Comparison of ENCODE assay signal across 8 mouse cellular contexts in the genomic region with DNA sequence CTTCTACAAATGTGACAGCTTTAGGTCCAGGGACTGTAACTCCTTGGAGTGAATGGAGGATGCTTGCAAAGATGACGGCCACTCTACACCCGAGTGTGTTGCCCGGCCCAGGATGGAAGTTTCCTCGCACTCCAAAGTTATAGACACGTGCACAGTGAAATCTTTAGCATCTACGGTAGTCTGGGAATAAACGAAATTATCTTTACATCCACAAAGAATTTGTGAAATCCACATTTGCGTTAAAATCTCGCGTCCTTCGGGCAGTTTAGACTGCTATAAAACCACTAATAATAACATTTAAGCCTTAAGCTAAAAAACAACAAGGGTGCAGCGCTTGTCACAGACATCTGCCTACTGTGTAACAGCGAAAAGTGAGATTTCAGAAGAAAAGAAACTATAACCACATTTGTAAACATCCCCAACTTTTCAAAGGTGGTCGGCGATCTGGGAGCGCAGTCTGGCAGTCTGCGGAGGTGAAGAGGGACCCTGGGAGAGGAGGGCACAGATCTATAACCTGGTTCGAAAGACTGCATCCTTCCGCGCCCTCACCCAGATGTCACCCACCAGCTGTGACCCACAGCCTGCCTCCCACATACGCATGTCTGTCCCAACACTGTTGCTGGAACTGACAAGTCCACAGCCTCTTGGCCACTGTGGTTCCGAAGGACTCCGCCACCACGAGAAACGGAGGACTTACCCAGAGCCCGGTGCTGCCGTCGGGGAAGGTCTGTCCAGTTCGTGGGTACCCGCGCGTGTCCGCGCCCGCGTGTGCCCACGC. TPM values are rescaled to one million over a fixed set of nuclear protein-coding genes. Genes with fewer than 3 reads are reported as not detected.
A peak's percentile ranks its signal among the peaks of the same experiment; 100 is the strongest.
DNase-seq lines count a peak whose midpoint lies in the region; ATAC-seq and TF ChIP-seq lines count a peak whose summit lies in the region.

No protein-coding gene starts in this region.

- H3K9ac ChIP-seq in heart, embryonic 11.5 days (ENCODE audit: low read depth, low read length), result peak overlapping the region; percentile 60
- peak overlapping the region; percentile 57 for H3K9ac ChIP-seq in midbrain, embryonic 11.5 days (ENCODE audit: low read length)

- H3K27ac ChIP-seq in heart, embryonic 11.5 days (ENCODE audit: low read depth, low read length), result no peak overlapping the region
- peak overlapping the region; percentile 47 for H3K27ac ChIP-seq in hindbrain, embryonic 10.5 days
- H3K27ac ChIP-seq in midbrain, embryonic 11.5 days (ENCODE audit: low read depth, low read length), result no peak overlapping the region

- no peaks in the 10 kb centered on the region for H3K9me3 ChIP-seq in heart, embryonic 11.5 days (replicated peaks; ENCODE audit: control insufficient read depth, low read length)
- no peaks in the 10 kb centered on the region for H3K9me3 ChIP-seq in E14TG2a.4 (ENCODE audit: low read length)
- H3K9me3 ChIP-seq in hindbrain, embryonic 10.5 days, result no peaks in the 10 kb centered on the region
- H3K9me3 ChIP-seq in midbrain, embryonic 11.5 days (ENCODE audit: control insufficient read depth, low read length), result no peaks in the 10 kb centered on the region

- no peak for ATAC-seq in heart, embryonic 11.5 days (replicated peaks; ENCODE audit: insufficient number of reproducible peaks, low FRiP score, low TSS enrichment)
- ATAC-seq in midbrain, embryonic 11.5 days (ENCODE audit: low FRiP score), result no peak; the same call in 1 of the 2 replicates

- WGBS in heart, embryonic 11.5 days (ENCODE audit: insufficient replicate concordance), result 15% methylated on average over 37 of the region's 37 CpGs
- 16% methylated on average over 37 of the region's 37 CpGs for WGBS in hindbrain, embryonic 10.5 days
- 14% methylated on average over 37 of the region's 37 CpGs for WGBS in midbrain, embryonic 11.5 days

- TF ChIP-seq CTCF in E14TG2a.4 (conservative IDR thresholded peaks at IDR 0.05; ENCODE audit: low read length), result no peak

- no peaks in the 10 kb centered on the region for H3K36me3 ChIP-seq in heart, embryonic 11.5 days (ENCODE audit: control insufficient read depth, insufficient read depth, low read length)
- H3K36me3 ChIP-seq in E14TG2a.4 (ENCODE audit: insufficient read depth, low read length), result no peaks in the 10 kb centered on the region
- no peaks in the 10 kb centered on the region for H3K36me3 ChIP-seq in hindbrain, embryonic 10.5 days
- no peaks in the 10 kb centered on the region for H3K36me3 ChIP-seq in midbrain, embryonic 11.5 days (ENCODE audit: control insufficient read depth, insufficient read depth, low read length)

- peaks cover 6% of the 10 kb centered on the region for H3K4me1 ChIP-seq in heart, embryonic 11.5 days (ENCODE audit: control insufficient read depth, insufficient read depth, low read length)
- H3K4me1 ChIP-seq in E14TG2a.4 (replicated peaks; ENCODE audit: low read depth, low read length), result peaks cover 11% of the 10 kb centered on the region
- peaks cover 20% of the 10 kb centered on the region for H3K4me1 ChIP-seq in hindbrain, embryonic 10.5 days (replicated peaks)
- H3K4me1 ChIP-seq in midbrain, embryonic 11.5 days (ENCODE audit: control insufficient read depth, insufficient read depth, low read length), result peaks cover 15% of the 10 kb centered on the region

- peaks cover 51% of the 10 kb centered on the region for H3K27me3 ChIP-seq in heart, embryonic 11.5 days (ENCODE audit: control insufficient read depth, insufficient read depth, low read length)
- H3K27me3 ChIP-seq in E14TG2a.4 (ENCODE audit: insufficient read depth, low read length), result peaks cover 71% of the 10 kb centered on the region
- H3K27me3 ChIP-seq in hindbrain, embryonic 10.5 days (ENCODE audit: insufficient read depth, poor library complexity, severe bottlenecking), result peaks cover 81% of the 10 kb centered on the region
- H3K27me3 ChIP-seq in midbrain, embryonic 11.5 days (ENCODE audit: control insufficient read depth, insufficient read depth, low read length), result peaks cover 19% of the 10 kb centered on the region

- DNase-seq in heart, adult 11 months, result no peak
- DNase-seq in hindbrain, embryonic 10.5 days (ENCODE audit: low spot score), result no peak
- peak; percentile 92 for DNase-seq in midbrain, embryonic 11.5 days (ENCODE audit: low spot score, missing footprints)
- no peak for DNase-seq in right cerebral cortex, postnatal 36 days (ENCODE audit: low spot score in 2 of 2)
- DNase-seq in left cerebral cortex, adult 11 months (ENCODE audit: low spot score), result no peak
- no peak for DNase-seq in layer of hippocampus, postnatal 14 days (ENCODE audit: low spot score in 2 of 2)

- peak overlapping the region; percentile 48 for H3K4me3 ChIP-seq in heart, embryonic 11.5 days (ENCODE audit: low read depth, low read length)
- peak overlapping the region; percentile 80 for H3K4me3 ChIP-seq in E14TG2a.4 (replicated peaks; ENCODE audit: low read length)
- peak overlapping the region; percentile 66 for H3K4me3 ChIP-seq in hindbrain, embryonic 10.5 days
- peak overlapping the region; percentile 46 for H3K4me3 ChIP-seq in midbrain, embryonic 11.5 days (ENCODE audit: low read depth, low read length)

- H3K4me2 ChIP-seq in heart, embryonic 11.5 days, result peak overlapping the region; percentile 92
- peak overlapping the region; percentile 92 for H3K4me2 ChIP-seq in midbrain, embryonic 11.5 days

RNA-seq across cellular contexts. Expression of gene Erg, which starts 1.5 kb away (rescaled TPM):
- polyA plus RNA-seq in heart, embryonic 11.5 days (2014; fragmentation: Nextera tagmentation; extraction: Ambion mirVana), result 4.5 and 4.8 TPM in 2 replicates
- 2.1 and 2.2 TPM in 2 replicates for polyA plus RNA-seq in hindbrain, embryonic 10.5 days (2016; fragmentation: Nextera tagmentation; extraction: Ambion mirVana)
- 1.1 and 2.6 TPM in 2 replicates for polyA plus RNA-seq in midbrain, embryonic 11.5 days (2014; fragmentation: Nextera tagmentation; extraction: Ambion mirVana)
- 1 to 10 TPM; 7.0 to 7.1 TPM for total RNA-seq in layer of hippocampus, postnatal 14 days (2021)
